Mouse (Mus musculus) left cerebral cortex, postnatal 10 days (tissue): ENCODE measurements at regions not wholly inside any gene's neighbourhood (a gene's known extent, or its start where the extent isn't known, plus 50 kb on each side); places are given as distances from the start of the nearest gene placed in this dataset.
A peak's percentile ranks its signal among the peaks of the same experiment; 100 is the strongest.

Experiments
- DNase-seq, 2 experiments: peaks; one replicate each; pipeline ENCODE4 v3.0.0; 2021 to 2022; ENCODE audit warnings: low spot score in 2 of 2, mixed read lengths in 1 of 2; ENCODE audit errors: extremely low spot score in 1 of 2
- intact Hi-C: fragments of 180-260 bp; cut with DNase I; formaldehyde crosslinking; loops from one replicate; pipeline ENCODE4 v1.15.1; 2025

DNA sequence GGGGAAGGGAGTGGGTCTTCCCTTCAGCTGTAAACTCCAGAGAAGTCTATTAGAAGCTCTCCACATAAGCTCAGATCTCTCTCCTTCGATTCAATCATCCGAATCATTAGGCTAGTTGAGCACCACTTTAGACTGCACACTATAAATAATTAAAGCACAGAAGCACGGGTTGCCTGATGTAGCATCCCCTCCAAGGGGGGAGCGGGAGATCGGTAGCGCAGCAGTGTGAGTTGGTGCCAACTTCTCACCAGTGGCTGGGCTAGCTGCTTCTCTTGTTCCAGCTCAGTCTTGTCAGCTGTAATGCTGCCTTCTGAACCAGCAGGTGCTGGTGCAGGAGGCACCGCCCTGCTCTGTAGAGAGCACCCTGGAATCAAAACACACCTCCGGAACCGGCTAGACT, 78.6 kb downstream of the A830031A19Rik start:
- intact Hi-C loops, result no loop called here
- no peak for DNase-seq

DNA sequence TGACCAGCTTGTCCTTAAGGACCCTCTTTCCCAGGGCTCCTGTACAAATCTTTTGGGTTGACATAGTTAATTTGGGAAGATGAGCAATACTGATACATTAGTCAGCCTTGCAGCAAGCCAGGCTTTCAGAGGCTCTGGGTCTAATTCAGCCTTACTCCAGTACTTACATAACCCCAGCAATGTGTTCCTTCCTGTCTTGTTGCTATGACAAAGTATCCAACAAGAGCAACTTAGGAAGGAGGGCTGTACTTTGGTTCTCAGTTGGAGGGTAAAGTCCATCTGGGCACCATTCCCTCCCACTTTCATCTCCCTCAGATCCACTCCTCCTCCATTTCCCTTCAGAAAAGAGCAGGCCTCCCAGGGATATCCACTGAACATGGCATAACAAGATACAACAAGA, 80.7 kb downstream of the A830031A19Rik start:
- no peak for DNase-seq
- intact Hi-C loops, result no loop called here

DNA sequence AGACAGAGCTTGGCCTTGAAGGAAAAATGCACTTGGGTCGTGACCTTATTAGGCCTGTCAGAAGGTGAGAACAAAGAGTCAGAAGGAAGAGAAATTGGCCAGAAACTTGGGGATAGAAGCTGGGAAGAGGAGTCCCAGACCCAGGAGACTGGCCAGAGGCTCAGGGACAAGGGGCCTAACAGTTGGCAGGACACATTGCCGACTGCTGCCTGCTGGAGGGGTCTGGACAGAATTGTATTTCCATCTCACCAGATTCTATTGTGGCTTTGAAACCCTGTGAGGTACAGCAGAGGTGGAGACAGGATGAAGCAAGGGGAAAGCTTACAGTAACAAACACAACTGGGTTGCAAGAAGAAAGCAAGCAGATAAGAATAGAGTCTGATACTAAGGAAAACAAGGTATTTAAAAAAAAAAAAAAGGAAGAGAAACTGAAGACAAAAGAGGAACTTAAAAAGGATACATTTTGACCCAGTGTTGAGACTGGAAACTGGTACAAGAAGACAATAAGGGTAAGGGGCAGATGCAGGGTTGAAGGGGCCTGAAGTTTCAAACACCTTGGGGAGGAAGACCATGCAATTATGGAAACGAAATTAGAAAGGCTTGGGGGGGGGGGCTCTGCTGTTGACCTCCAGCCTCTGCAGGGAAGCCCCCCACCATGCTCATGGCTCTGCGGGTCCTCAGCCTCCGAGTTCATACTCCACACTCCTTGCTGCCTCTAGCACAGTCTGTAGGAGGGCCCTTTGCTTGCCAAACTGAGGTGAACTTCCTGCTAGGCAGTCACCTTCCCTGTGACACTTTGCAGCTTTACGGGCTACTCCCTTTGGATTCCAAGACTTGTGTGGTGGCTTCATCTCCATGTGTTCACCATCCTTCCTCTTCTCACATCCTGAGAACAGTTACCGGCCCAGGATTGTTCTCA, 87.1 kb downstream of the A830031A19Rik start:
- DNase-seq, result no peak
- intact Hi-C loops, result no loop called here

DNA sequence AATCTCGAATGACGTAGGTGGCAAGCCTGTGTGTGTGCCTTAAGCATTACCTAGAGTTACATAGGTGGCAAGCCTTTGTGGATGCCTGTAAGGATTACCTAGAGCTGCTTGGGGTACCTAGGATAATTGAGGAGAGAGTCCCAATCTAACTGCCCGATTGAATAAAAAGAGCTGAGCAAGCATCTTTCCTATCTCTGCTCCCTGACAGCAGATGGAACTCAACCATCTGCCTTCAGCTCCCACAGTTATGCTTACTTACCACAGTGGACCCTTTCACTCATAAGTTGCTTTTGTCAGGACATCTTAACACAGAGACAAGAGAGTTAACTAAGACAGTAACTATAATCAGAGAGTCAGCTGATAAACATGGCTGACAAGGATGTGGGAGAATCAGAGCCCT, 89.6 kb downstream of the A830031A19Rik start:
- intact Hi-C loops, result no loop called here
- no peak for DNase-seq

DNA sequence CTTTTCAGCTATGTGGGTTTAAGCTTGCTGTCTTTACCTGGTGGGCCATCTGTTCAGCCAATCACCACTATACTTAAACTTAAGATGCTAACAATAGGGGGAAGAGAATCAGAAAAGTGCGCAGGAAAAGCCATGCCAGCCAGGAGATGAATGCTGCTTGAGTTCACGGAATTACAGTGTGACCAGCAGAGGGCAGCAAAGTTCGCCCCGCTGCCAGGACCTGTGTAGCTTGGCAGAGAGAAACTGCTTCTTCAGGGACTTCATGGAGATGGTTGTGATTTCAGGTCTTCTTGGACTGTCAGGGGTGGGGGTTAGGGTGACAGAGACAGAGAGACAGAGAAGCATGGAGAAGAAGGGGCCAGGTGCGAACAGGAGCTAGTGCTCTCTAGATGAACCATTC, 84.3 kb upstream of the Papolg start:
- peak; percentile 79 to 82 for DNase-seq
- intact Hi-C loops, result loop anchor here (2.0 kb wide), 1 partner anchor 97 kb away; no protein-coding TSS in a partner anchor

DNA sequence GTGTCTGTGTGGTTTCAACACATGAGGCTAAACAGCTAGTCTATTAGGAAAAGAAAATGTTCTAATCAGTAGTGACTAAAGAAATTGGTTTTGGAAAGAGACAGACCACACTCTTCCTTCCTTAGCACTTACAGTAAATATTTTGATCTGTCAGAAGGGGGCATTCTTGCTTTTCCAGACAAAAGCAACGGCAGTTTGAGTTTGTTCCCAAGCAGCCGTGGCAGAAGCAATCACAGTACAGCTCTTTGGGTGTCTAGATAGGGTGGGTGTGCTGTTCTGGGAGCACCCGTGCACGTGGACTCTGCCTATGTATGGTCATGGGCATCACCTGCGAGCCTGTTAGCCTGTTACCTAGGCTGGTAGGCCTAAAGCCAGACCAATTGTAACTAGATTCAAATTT, 83.2 kb upstream of the Papolg start:
- DNase-seq, result peak in 1 of 2 experiments; percentile 46
- intact Hi-C loops, result loop anchor here (2.0 kb wide), 1 partner anchor 99 kb away; no protein-coding TSS in a partner anchor

DNA sequence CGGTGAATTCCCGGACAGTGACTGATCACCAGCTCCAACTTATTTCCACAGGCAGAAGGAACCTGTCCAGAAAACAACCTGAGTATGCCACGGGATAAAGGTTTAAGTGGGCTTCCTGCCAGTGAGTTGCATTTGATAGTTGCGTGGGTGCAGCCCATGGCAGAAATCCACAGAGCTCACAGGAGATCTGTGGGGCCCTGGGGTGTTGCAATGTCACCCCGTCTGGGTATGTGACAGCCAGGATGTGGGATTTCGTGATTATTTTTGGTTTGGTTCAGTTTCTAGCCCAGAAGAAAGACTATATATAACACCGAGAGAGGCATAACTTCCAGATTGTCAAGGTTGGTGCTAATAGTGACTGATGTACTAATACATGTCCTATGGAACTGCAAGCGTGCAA, 82.0 kb upstream of the Papolg start:
- intact Hi-C loops, result no loop called here
- peak in 1 of 2 experiments; percentile 30 for DNase-seq

DNA sequence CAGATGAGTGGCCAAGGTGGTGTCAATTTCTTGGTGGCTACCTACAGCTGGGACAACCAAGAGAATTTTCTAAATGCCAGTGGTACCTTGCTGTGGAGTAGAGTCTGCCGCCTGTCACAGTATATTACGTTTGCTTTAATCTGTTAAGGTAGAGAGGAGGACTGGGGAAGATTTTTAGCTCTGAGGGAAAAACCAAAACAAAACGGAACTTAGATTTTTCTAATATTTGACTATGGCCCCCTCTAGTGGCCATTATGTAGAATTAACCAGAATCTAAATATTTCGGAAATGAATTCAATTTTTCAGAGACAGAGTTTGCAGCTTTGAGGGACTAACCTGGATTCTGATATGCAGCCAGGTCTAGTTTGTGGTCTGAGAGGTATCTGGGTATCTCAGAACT, 59.3 kb upstream of the Papolg start:
- DNase-seq, result no peak

DNA sequence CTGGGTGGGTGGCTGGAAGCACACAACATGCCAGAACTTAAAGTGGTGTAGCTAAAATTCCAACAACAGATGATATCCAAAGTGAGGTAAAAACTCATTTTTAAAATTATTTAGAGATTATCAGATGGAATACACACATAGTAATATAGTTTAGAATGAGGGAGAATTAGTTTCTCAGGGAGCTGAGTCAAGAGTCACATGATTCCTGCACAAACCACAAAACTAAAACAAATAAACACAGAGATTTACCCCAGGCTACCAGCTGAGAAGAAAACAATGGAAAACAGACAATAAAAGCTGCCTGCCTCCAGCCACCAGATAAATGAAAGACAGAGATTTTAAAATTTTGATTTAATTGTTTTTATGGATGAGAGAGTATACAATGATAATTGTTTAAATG, 50.9 kb upstream of the Papolg start:
- no peak for DNase-seq
- intact Hi-C loops, result no loop called here

More for the DNA sequence above, 59.3 kb upstream of the Papolg start:
- intact Hi-C loops, result loop anchor here (5.0 to 10.0 kb wide), 2 partner anchors 60 to 272 kb away; partner anchors contain the start of gene Papolg
